Mouse (Mus musculus) midbrain, embryonic 14.5 days (tissue): ENCODE data around the gene Zfp526. TPM values are rescaled to one million over a fixed set of nuclear protein-coding genes. Genes with fewer than 3 reads are reported as not detected.

ENCODE experiments used
- ATAC-seq: fragments of 200-750 bp; cut with Nextera tagmentation; 2 replicates; pipeline ENCODE4 v1.8.0; 2017; ENCODE audit warnings: moderate number of reproducible peaks, moderate library complexity; ENCODE audit not compliant: low FRiP score, low TSS enrichment
- DNase-seq: peaks from one replicate; pipeline ENCODE4 v3.0.0-alpha.2; 2015
- H3K27ac ChIP-seq: fragments of 300-500 bp; sonication (generic); replicated peaks from 2 replicates; pipeline ENCODE4 v1.5.1; 2014; ENCODE audit warnings: mild to moderate bottlenecking, low read depth, low read length, moderate library complexity
- H3K27me3 ChIP-seq: fragments of 300-500 bp; sonication (generic); 2 replicates; pipeline ENCODE4 v1.6.1; 2014; ENCODE audit warnings: low read length, control low read depth, mixed read lengths; ENCODE audit not compliant: control insufficient read depth, insufficient read depth
- H3K36me3 ChIP-seq: fragments of 300-500 bp; sonication (generic); 2 replicates; pipeline ENCODE4 v1.6.1; 2014; ENCODE audit warnings: low read length, control low read depth; ENCODE audit not compliant: control insufficient read depth, insufficient read depth
- H3K4me1 ChIP-seq: fragments of 300-500 bp; sonication (generic); 2 replicates; pipeline ENCODE4 v1.6.1; 2014; ENCODE audit warnings: mild to moderate bottlenecking, antibody characterized with exemption, low read length, control low read depth; ENCODE audit not compliant: control insufficient read depth, insufficient read depth
- H3K4me2 ChIP-seq: fragments of 300-500 bp; sonication (generic); 2 replicates; pipeline ENCODE4 v1.6.1; 2014; ENCODE audit warnings: mild to moderate bottlenecking, low read length, moderate library complexity
- H3K4me3 ChIP-seq: fragments of 300-500 bp; sonication (generic); replicated peaks from 2 replicates; pipeline ENCODE4 v1.5.1; 2014; ENCODE audit warnings: low read depth, low read length
- H3K9ac ChIP-seq: fragments of 300-500 bp; sonication (generic); replicated peaks from 2 replicates; pipeline ENCODE4 v1.6.1; 2014; ENCODE audit warnings: mild to moderate bottlenecking, low read length, moderate library complexity
- H3K9me3 ChIP-seq: fragments of 300-500 bp; sonication (generic); 2 replicates; pipeline ENCODE4 v1.6.1; 2016; ENCODE audit warnings: low read length, control low read depth, mixed read lengths; ENCODE audit not compliant: control insufficient read depth
- WGBS: fragments of 180-500 bp; shearing (Covaris S2); extraction: QIAGEN DNeasy Blood & Tissue Kit; methylation state at CpG from one replicate; pipeline ENCODE4 v1.1.7; 2014; 5-methylcytosine and 5-hydroxymethylcytosine counted together
- polyA plus RNA-seq: library from polyadenylated mRNA; unstranded; fragments of >200 nt; fragmentation: Nextera tagmentation; extraction: Ambion mirVana; gene quantifications from 2 replicates; pipeline ENCODE4 v1.2.1, GENCODE M21; 2014

Zfp526 gene
- polyA plus RNA-seq, 1 experiment from 2014 or later: 2.5 TPM

GRCm38 (mm10) chr7:25181814-25182213 lies 39.4 kb upstream of the Zfp526 start:
- ATAC-seq: no peak
- Histone ChIP-seq H3K27ac (no peak overlapping the region), H3K9me3 (no peaks in the 10 kb centered on the region), H3K9ac (peak overlapping the region; percentile 25; the same call in 1 of the 2 replicates), H3K4me2 (peak overlapping the region; percentile 92), H3K4me3 (peak overlapping the region; percentile 21), H3K27me3 (peaks cover 20% of the 10 kb centered on the region), H3K4me1 (peaks cover 15% of the 10 kb centered on the region), H3K36me3 (no peaks in the 10 kb centered on the region)
- DNase-seq: peak; percentile 70
- 3% methylated on average over 21 of the region's 21 CpGs for WGBS

GRCm38 (mm10) chr7:25184091-25184490 lies 37.1 kb upstream of the Zfp526 start:
- H3K9me3 ChIP-seq: no peaks in the 10 kb centered on the region
- no peak overlapping the region for H3K4me3 ChIP-seq
- ATAC-seq (no peak), DNase-seq (no peak)
- no peak overlapping the region for H3K27ac ChIP-seq
- no peak overlapping the region for H3K9ac ChIP-seq
- H3K4me1 ChIP-seq: 0 out of 2 replicates have a peak, but pooled peaks cover 4% of the 10 kb centered on the region
- no peaks in the 10 kb centered on the region for H3K36me3 ChIP-seq
- no peak overlapping the region for H3K4me2 ChIP-seq
- H3K27me3 ChIP-seq: peaks cover 20% of the 10 kb centered on the region
- 86% methylated on average over 6 of the region's 6 CpGs for WGBS

- peak; percentile 94 for DNase-seq
- peak; percentile 85 for ATAC-seq
- peaks cover 8% of the 10 kb centered on the region; the same call in 1 of the 2 replicates for H3K27me3 ChIP-seq
- no peak overlapping the region for H3K4me2 ChIP-seq
- no peaks in the 10 kb centered on the region for H3K36me3 ChIP-seq
- no peak overlapping the region for H3K27ac ChIP-seq
- WGBS: 32% methylated on average over 21 of the region's 21 CpGs
- no peaks in the 10 kb centered on the region for H3K4me1 ChIP-seq
- no peaks in the 10 kb centered on the region for H3K9me3 ChIP-seq
- no peak overlapping the region for H3K9ac ChIP-seq
- H3K4me3 ChIP-seq: no peak overlapping the region
Observed at GRCm38 (mm10) chr7:25187662-25188650, 33.3 kb upstream of the Zfp526 start.

- H3K36me3 ChIP-seq: no peaks in the 10 kb centered on the region
- no peaks in the 10 kb centered on the region for H3K4me1 ChIP-seq
- no peak for DNase-seq
- H3K9ac ChIP-seq: no peak overlapping the region
- H3K9me3 ChIP-seq: no peaks in the 10 kb centered on the region
- no peak overlapping the region for H3K4me2 ChIP-seq
- H3K4me3 ChIP-seq: no peak overlapping the region
- no peaks in the 10 kb centered on the region for H3K27me3 ChIP-seq
- WGBS: 88% methylated on average over 11 of the region's 11 CpGs
- ATAC-seq: no peak
- no peak overlapping the region for H3K27ac ChIP-seq
Observed at GRCm38 (mm10) chr7:25190806-25191205, 30.4 kb upstream of the Zfp526 start.

DNA sequence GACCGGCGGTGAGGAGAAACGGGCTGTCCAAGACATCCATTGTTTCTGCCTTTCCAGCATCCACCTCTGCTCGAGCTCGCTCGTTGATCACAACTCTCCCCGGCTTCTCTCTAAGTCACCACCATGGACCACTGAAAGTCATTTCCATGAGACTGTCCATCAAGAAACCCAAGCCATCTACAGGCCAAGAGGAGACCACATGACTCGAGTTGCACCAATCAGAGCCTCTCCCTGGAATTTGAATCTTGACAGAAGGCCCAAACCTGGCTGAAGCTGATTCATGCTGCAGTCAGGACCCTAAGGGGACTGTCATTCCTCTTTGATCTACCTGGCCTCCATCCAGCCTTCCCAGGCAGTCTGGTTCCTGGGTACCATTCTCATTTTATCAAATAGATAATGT lies 29.1 kb upstream of the Zfp526 start:
- WGBS: 65% methylated on average over 8 of the region's 8 CpGs
- Histone ChIP-seq H3K4me3 (no peak overlapping the region), H3K9ac (no peak overlapping the region), H3K27ac (no peak overlapping the region), H3K27me3 (no peaks in the 10 kb centered on the region), H3K36me3 (no peaks in the 10 kb centered on the region), H3K4me1 (no peaks in the 10 kb centered on the region), H3K9me3 (no peaks in the 10 kb centered on the region), H3K4me2 (no peak overlapping the region)
- DNase-seq (peak; percentile 71), ATAC-seq (no peak)

GRCm38 (mm10) chr7:25195148-25195547 lies 26.1 kb upstream of the Zfp526 start:
- Histone ChIP-seq H3K9ac (no peak overlapping the region), H3K36me3 (no peaks in the 10 kb centered on the region), H3K4me1 (no peaks in the 10 kb centered on the region), H3K9me3 (no peaks in the 10 kb centered on the region), H3K4me3 (no peak overlapping the region), H3K27ac (no peak overlapping the region), H3K27me3 (no peaks in the 10 kb centered on the region), H3K4me2 (no peak overlapping the region)
- ATAC-seq (no peak), DNase-seq (no peak)
- WGBS: 74% methylated on average over 3 of the region's 3 CpGs

GRCm38 (mm10) chr7:25196107-25196506 lies 25.1 kb upstream of the Zfp526 start:
- DNase-seq: no peak
- no peaks in the 10 kb centered on the region for H3K36me3 ChIP-seq
- H3K9ac ChIP-seq: no peak overlapping the region
- no peaks in the 10 kb centered on the region for H3K4me1 ChIP-seq
- H3K9me3 ChIP-seq: no peaks in the 10 kb centered on the region
- no peak overlapping the region for H3K27ac ChIP-seq
- whole genome bisulfite sequencing: 87% methylated on average over 9 of the region's 9 CpGs
- ATAC-seq: no peak
- no peaks in the 10 kb centered on the region for H3K27me3 ChIP-seq
- no peak overlapping the region for H3K4me3 ChIP-seq
- H3K4me2 ChIP-seq: no peak overlapping the region

GRCm38 (mm10) chr7:25197384-25198018 lies 23.7 kb upstream of the Zfp526 start:
- Histone ChIP-seq H3K9me3 (no peaks in the 10 kb centered on the region), H3K4me2 (no peak overlapping the region), H3K27ac (no peak overlapping the region), H3K36me3 (peaks cover 5% of the 10 kb centered on the region), H3K9ac (no peak overlapping the region), H3K4me3 (no peak overlapping the region), H3K27me3 (no peaks in the 10 kb centered on the region), H3K4me1 (no peaks in the 10 kb centered on the region)
- no peak for DNase-seq
- no peak for ATAC-seq
- 75% methylated on average over 10 of the region's 10 CpGs for WGBS
